Mouse (Mus musculus) embryo, embryonic 10.5 days (tissue): Measurements from ENCODE around the gene Sppl3.

Experiments
- DNase-seq: peaks from one replicate; pipeline ENCODE4 v3.0.0-alpha.2; 2015; ENCODE audit warnings: low spot score

Sppl3 gene

DNA sequence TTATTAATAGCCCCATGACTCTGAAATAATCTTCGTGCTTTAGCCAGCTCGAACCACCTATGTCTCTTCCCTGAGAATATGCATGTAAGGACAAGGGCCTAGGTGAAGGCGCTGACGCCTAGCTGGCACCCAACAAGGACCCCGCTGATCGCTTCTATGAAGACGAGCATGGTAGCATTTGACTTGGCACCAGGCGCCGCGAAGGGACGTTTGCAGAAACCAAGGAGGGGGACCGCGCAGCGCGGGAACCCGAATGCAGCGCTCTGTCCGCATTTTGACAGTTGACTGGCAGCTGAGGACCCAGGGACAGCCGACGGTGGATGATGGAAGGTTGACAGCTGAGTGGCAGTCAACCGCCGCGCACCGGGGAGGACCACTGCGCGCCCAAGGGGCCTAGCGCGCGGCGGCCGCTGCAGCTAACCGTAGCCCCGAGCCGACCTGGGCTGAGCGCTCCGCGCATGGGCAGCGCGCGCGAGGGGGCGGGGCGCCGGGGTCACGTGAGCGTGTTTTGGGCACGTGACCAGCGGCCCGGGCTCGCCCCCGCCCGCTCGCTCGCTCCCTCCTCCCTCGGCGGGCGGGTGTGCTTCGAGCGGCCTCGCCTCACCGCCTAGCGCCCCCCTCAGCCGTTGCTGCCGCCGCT is at the start of gene Sppl3:
TSS of gene Sppl3 (plus strand) at position 561 of the 640 bp plus-strand sequence.
- DNase-seq = peak; percentile 95

DNA sequence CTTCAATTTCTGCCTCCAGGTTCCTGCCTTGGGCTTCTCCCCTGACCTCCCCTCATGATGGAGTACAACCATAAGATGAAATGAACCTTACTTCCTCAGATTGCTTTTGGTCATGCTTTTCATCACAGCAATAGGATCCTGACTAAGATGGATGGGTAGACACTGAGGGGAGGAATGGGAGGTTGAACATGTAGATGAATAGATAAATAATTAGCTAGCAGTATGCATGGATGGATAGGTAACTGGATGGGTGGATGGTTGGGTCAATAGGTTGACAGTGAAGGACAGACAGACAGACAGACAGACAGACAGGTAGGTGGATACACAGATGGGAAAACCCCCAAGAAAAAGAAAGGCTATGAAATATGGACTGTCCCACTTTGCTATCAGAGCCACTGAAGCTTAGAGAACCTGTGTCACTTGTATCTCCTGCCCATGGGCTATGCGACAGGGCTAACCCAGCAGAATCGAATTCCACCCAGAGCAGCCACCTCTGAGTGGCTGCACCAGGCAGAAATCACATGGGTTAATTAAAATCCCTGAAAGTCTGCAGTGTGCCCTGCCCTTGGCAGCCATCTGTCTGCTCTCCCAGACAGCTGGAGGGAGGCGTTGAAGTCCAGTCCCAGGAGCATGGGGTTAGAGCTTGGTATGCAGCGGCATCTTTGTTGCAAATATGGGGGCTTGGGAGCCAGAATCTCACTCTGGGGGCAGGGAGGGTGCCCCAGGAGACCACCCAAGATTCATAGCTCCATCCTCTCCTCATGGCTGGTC is 49.2 kb upstream of the Sppl3 start:
- peak; percentile 32 for DNase-seq

- no peak for DNase-seq
Observed at GRCm38 (mm10) chr5:114964315-114964966, 46.5 kb upstream of the Sppl3 start.

DNA sequence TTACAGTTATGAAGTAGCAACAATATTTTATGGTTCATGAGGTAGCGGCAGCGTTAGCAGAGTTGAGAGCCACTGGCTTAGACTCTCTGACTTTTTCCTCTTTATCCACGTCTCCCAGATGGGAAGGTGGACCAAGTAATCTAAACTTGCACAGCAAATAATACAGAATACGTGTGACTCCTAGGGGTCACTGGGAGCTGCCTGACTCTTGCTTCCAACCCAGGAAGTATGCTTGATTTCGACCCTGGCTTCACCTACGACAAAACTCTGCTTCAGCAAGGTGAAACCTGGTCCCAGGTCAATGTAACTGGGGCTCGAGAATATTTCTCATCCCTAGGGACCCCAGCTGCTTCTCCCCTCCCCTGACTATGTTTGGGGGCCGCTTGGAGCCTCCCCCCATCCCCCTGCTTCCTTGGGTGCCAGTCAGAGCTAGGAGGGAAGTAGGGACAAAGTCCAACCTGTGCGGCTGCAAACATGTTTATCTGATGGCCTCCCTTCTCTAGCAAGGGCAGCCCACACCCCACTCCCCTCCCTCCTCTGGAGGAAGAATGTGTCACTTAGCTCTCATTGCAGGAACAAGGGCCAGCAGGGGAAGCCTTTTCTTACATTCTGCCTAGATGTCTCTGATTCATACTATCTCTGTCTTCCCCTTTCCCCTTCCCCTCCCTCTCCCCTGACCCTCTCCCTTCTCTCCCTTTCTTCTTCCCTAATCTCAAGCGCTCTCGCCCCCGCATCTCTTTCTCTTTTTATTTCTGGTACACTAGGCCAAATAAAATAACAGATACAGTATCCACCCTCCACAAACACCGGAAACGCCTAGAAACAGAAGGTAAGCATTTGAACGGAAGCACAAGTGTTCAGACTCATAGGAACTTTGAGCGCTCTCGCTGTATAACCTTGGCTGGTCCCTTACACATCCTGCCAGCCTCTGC is 45.7 kb upstream of the Sppl3 start:
- DNase-seq = no peak

DNA sequence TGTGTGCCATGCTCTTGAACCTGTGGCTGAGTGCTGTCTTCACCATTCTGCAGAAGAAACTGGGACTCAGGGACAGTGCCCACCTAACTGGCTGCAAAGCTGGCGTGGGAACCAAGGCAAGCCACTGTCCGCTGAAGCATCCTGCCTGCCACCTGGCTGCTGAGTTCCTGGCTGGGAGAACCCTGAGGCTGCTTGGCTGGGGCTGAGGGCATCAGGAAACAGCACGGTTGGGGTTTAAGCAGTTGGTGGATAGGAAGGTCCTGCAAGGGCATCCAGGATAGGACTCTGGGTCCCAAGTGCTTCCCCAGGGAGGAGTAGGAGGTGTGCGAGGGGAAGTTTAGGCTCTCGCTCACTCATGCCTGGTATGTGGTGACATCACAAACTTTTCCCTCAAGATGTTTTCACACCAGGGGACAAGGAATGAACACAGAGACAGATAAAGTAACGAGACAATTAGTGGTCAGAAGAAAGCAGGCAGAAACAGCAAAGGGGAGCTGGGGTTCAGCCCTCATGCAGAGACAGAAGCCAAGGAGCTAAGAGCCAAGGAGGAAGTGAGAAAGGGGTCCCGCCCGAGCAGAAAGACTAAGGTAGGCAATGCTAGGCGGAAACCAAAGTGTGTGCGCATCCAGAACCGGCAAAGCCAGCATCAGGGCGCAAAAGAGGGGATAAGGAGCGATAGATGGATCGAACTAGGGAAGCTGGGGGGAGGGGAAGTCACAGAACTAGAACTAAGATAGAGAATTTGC is 43.2 kb upstream of the Sppl3 start:
- DNase-seq = no peak

- no peak for DNase-seq
Observed at GRCm38 (mm10) chr5:114968651-114969050, 42.3 kb upstream of the Sppl3 start.

- DNase-seq = peak; percentile 35
Observed at GRCm38 (mm10) chr5:114969064-114969463, 41.9 kb upstream of the Sppl3 start.

DNA sequence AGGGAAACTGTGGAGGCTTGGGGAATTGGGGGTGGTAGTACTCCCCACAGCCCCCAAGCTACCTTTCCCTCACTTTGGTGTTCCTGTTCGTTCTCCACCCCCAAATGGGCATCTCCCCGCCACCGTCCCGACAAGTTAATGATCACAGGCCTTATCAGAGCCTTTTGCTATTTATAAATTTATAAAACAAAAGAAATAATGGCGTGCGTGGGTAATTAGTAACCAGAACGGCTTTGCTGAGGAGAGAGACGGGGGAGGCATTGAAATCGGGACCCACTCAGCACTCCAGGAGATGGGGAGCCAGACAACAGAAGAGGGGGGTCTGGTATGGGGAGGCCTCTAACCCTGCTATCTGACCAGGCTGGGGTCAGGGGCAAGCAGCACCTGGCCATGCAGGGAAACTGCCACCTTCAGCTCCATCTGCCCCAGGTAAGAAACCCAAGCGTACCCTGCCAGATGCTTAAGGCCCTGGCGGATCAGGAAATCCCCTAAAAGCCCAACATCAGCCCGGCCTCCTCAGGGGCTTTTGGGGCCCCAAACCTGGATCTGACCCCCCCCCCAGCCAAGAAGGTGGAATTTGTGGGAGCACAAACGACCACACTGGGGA is 41.2 kb upstream of the Sppl3 start:
- no peak for DNase-seq

- DNase-seq = no peak
Observed at GRCm38 (mm10) chr5:114970824-114971227, 40.1 kb upstream of the Sppl3 start, which contains the start of gene Hnf1a. TSS of gene Hnf1a (minus strand) at chr5:114971094.

- no peak for DNase-seq
Observed at GRCm38 (mm10) chr5:114972201-114972600, 38.7 kb upstream of the Sppl3 start.

DNA sequence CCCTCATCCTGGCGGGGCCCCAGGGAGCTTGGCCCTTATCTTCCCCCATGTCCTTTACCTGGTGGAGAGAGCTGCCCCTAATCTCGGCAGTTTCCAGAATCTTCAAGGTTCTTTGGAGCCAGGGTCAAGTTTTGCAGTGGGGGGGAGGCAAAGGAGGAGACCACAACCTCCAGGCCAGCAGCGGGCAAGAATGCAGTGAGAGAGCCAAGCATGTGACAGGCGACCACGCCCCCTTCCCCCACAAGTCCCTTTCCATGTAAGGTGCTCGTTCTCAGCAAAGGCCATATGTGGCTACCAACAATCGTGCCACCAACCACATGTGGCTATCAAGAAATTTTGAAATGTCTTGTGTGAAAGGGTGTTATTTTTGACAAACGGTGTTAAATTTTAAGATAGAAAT is 37.8 kb upstream of the Sppl3 start:
- no peak for DNase-seq

DNA sequence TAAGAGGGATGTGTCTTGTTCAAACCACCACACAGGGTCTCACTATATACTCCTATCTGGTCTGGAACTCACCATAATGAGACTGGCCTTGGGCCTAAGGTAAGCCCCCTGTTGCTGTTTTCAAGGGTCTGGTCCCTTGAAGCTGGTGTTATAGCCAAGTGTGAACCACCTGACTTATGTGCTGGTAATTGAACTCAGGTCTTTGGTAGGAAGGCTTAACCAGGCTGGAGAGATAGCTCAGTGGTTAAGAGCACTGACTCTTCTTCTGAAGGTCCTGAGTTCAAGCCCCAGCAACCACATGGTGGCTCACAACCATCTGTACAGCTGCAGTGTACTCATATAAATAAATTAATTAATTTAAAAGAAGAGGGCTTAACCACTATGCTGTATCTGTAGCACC is 34.0 kb upstream of the Sppl3 start:
- DNase-seq = no peak

DNA sequence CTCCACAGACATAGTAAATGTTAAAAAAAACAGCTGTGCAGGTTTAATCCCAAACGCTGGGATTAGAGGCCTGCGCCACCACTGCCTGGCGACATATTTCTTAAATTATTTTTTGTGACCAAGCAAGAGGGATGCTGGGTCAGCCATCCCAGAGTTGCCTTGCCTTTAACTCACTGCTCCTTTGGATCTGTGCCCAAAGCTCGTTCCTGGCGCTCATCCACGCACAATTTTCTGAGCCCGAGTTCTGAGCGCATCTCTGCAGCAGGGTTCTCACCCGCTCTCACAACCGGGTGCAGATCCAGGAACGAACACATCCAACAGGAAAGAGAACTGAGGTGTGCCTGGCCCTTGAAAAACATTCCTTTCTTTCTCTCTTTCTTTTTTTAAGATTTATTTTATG is 32.5 kb upstream of the Sppl3 start:
- no peak for DNase-seq

DNA sequence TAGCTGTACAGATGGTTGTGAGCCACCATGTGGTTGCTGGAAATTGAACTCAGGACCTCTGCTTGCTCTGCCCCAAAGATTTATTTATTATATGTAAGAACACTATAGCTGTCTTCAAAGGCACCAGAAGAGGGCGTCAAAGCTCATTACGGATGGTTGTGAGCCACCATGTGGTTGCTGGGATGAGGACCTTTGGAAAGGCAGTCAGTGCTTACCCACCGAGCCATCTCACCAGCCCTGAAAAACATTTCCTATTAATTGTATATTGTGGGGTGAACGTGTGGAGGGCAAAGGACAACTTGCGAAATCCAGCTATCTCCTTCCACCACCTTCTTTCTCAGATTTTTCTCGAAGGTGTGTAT is 32.1 kb upstream of the Sppl3 start:
- DNase-seq = peak; percentile 84

GRCm38 (mm10) chr5:114979250-114980121 is 31.5 kb upstream of the Sppl3 start:
- peak; percentile 85 for DNase-seq

GRCm38 (mm10) chr5:114980122-114980748 is 30.7 kb upstream of the Sppl3 start:
- peak; percentile 34 for DNase-seq

DNA sequence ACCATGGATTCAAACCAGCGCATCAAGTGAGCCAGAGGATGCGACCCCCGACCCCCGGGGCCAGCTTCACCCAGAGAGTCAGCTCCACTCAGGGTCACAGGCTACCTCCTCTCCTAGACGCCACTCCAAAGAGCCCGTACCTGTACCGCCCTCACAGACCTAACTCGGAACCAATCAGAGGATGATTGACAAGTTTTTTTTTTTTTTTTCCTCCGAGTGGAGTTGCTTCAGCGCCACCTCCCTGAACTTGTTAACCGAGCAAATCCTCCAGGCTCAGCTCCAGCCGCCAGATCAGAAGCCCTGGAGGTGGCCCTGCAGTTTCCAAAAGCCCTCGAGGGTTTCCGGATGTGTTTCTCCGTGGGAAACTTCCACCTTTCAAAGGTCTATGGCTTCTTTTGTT is 28.9 kb upstream of the Sppl3 start:
- DNase-seq = no peak

DNA sequence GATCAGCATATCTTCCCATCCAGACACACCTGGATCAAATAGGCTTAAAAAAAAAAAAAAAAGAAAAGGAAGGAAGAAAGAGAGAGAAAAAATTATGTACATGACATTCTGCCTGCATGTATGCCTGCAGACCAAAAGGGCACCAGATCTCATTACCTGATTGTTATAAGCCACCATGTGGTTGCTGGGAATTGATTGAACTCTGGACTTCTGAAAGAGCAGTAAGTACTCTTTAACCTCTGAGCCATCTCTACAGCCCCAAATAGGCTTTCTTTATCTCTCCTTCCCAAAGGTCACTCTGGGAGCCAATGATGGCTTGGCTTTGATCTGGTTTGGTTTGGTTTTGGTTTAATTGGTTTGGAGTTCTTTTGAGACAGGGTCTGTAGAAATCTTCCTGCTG is 25.9 kb upstream of the Sppl3 start:
- no peak for DNase-seq

- no peak for DNase-seq
Observed at GRCm38 (mm10) chr5:114996447-114996846, 14.5 kb upstream of the Sppl3 start.
